Mouse (Mus musculus) embryonic stem cell, embryonic (primary cell): ENCODE measurements at regions not wholly inside any gene's neighbourhood (a gene's known extent, or its start where the extent isn't known, plus 50 kb on each side); places are given as distances from the start of the nearest gene placed in this dataset.

Experiments
- CTCF ChIA-PET, 4 experiments: fragments of 300-600 bp in 2 of 4; fragments of 350-600 bp in 2 of 4; sonication (Branson Sonifier 250); formaldehyde crosslinking; loops; one replicate each; lab custom pipeline; 2022; ENCODE audit warnings: inconsistent platforms in 2 of 4; lab: Charles Lee
- POLR2A ChIA-PET, 4 experiments: fragments of 300-600 bp in 2 of 4; fragments of 350-600 bp in 2 of 4; sonication (Branson Sonifier 250); formaldehyde crosslinking; loops; one replicate each; lab custom pipeline; 2022; ENCODE audit warnings: antibody characterized with exemption in 4 of 4, inconsistent platforms in 1 of 4; lab: Charles Lee

DNA sequence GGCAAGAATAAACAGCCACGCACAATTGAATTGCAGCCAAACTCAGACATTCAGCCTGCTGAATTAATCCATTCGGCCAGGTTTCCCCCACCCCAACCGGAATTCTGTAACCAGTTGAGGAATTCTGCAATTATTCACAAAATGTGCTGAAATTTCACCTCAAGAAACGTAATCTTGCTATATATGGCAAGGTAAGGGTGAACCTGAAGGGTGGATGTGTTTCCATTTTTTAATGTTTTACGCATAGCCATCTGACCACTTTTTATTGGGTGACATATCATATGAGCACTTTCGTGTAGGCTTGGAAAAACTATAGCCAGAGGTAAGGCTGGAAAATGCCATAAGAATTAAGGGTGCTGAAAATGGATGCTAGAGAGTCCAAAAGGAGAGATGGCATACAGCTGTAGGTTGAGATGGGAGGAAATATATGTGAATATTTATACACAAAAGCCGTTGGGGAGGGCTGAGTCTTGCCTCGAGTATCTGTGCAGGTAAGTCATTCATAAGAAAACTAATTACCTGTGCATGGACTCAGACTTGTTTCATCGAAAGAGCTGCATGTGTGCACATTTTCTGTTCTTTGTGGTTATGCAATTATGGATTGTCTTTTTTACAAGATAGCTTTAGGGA, 224.0 kb downstream of the Mef2c start:
- ChIA-PET POLR2A (interaction anchor here in 1 of 4 experiments (0.6 to 1.9 kb wide), 2 partner anchors 13 to 57 kb away, joined by 5 to 6 read pairs; no protein-coding TSS in a partner anchor), CTCF (interaction anchor here in 2 of 4 experiments (1.2 to 3.9 kb wide), 2 partner anchors 13 kb away, joined by 5 to 10 read pairs; no protein-coding TSS in a partner anchor)

DNA sequence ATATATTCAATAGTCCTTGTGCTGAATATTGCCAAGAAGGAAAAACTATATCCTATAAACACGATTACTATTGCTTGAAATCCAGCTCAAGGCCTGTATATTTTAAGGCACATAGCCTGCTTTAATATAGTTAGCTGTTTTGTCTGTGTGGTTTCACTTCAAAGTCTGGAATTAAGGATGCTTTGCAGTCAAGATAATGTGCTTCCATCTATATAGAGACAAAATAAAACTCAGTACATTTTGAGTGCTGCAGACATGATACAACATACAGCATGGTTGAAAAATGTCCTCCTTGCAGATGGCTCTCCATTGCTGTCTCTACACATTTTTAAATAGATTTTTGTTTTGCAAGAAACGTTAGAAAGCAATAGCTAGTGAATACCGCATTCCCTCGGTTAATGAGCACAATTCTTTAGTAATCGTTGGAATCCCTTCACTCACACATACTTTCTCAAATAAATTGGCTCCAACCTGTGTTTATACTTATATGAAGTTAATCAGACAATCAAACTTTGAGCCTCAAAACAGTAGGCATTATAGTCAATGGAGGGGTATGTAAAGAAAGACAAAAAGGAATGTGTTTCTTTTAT, 224.7 kb downstream of the Mef2c start:
- POLR2A ChIA-PET, result interaction anchor here in 3 of 4 experiments (0.6 to 1.9 kb wide), 4 partner anchors 10 to 1415 kb away, joined by 3 to 6 read pairs (median 4); no protein-coding TSS in a partner anchor

DNA sequence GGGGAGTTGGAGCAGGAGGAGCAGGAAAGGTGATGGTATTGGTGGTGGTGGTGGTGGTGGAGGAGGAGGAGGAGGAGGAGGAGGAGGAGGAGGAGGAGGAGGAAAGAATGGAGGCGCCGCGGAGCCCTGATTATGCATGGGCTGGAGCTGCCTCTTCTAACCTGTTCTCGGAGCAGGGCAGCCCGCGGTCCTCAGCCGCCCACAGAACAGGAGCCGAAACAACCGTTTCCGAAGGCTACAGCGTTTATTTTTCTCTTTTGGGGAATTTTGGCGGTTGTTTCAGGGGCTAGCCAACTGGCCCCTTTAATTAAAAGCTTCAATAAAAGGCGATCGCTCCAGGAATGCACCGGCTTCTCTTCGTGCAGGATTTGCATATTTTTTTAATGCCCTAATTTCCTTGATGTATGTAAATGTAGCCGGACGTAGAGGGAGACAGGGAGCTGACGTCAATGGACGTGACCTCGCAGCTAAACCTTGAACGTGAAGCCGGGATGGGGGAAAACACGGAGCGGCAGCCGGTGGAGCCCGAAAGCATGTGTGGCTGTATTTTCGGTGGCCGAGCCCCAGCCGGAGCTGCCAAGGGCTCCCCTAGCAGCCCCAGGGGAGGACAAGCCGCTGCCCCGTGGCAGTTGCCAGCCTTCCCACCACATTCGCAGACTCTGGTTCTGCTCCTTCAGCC, 225.6 kb downstream of the Mef2c start:
- POLR2A ChIA-PET, result interaction anchor here (0.6 to 2.4 kb wide), 18 partner anchors 8 to 1414 kb away, joined by 3 to 14 read pairs (median 4); partner anchors contain the start of gene Tmem161b (in 2 of the 4)
- CTCF ChIA-PET, result interaction anchor here (0.6 to 3.9 kb wide), 5 partner anchors 14 to 15 kb away, joined by 3 to 14 read pairs (median 9); no protein-coding TSS in a partner anchor

More for the DNA sequence above, 224.7 kb downstream of the Mef2c start:
- CTCF ChIA-PET, result interaction anchor here in 2 of 4 experiments (0.6 to 3.9 kb wide), 3 partner anchors 13 to 493 kb away, joined by 4 to 10 read pairs (median 5); no protein-coding TSS in a partner anchor

DNA sequence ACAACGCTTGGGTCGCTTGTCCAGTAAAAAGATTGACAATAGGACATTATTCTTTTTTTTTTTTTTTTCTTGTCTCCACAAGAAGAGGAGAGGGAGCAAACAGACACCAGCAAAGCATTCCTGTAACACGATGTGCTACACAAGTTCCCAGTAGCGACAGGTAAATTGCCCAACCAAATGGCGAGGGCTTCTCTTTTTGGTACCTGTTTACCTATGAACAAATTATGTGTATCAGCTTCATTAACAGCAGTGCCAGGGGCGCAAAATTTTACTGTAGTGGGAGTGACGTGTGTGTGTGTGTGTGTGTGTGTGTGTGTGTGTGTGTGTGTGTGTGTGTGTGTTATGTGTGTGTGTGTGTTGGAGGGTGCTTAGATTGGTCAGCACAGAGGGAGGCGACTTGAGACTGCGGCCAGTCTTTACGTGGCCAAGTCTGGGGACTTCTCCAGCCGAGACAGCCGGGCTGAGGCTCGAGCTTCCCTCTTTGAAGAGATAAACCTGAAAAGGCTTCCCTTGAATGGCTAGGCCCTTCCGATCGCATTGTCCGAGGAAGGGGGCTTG, 226.4 kb downstream of the Mef2c start:
- CTCF ChIA-PET, result interaction anchor here in 3 of 4 experiments (0.6 to 3.9 kb wide), 8 partner anchors 9 to 492 kb away, joined by 3 to 14 read pairs (median 4); partner anchors contain the start of gene Tmem161b (in 1 of the 3)
- POLR2A ChIA-PET, result interaction anchor here (0.6 to 2.4 kb wide), 21 partner anchors 8 to 619 kb away, joined by 3 to 14 read pairs (median 4); partner anchors contain the start of gene Tmem161b (in 2 of the 4)

DNA sequence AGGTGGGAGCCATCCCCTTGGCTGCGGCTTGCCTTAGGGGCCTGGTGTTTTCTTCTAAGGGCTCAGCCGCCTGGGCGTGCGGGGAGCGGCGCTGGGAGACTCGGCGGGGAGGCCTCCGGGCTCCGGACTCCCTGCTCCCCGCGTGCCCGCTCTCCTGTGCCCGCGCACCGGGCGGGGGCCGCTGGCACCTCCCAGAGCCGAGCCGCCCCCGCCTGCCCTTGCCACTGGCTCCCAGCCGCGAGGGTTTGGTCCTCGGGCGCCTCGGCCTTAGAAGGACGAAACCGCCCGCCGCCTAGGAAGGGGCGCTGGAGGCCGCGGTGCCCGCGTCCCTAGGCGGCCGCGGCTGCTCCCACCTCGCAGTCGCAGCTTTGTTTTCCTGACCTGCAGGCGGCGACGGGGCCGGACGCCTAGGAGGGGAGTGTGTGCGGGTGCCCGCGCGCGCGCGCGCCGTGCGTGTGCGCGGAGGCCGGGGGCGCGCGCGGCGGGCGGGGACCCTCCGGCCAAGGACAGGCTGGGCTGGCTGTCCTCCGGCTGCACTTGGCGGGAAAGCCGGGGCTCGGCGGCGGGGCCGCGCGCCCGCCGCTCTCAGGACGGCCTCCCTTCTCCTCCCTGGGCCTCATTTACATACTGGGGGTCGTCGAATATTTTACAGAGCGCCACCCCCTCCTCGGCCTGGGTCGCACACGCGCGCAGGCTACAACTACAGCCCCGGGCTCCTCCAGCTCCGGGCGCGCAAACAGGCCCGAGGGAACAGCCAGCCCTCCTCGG, 227.1 kb downstream of the Mef2c start:
- POLR2A ChIA-PET, result interaction anchor here (0.6 to 2.4 kb wide), 14 partner anchors 9 to 635 kb away, joined by 3 to 9 read pairs (median 4); partner anchors contain the start of gene Tmem161b (in 1 of the 4)
- CTCF ChIA-PET, result interaction anchor here in 2 of 4 experiments (0.6 to 3.9 kb wide), 6 partner anchors 10 to 491 kb away, joined by 3 to 10 read pairs (median 4); partner anchors contain the start of gene Tmem161b (in 1 of the 2)

DNA sequence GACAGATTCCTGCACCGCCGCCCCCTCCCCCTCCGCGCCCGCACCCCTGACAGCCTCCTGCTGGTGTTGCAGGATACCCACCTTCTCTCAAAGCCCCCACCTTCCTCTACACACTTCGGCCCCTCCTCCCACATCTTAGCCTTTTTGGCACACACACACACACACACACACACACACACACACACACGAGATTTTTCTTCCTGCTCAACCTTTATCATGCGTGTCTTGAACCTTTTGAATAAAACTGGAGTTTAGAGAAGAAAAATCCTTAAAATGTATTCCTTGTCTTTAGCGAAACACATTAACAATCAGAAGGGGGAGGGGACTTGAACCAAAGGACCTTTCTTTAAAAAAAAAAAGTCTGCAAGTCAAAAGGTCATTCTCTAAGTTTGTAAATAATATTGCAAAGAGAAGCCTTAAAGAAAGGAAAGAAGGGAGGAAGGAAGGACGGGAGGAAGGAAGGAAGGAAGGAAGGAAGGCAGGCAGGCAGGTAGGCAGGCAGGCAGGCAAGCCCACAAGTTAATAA, 227.7 kb downstream of the Mef2c start:
- POLR2A ChIA-PET, result interaction anchor here in 2 of 4 experiments (1.0 to 2.4 kb wide), 6 partner anchors 9 to 634 kb away, joined by 3 to 9 read pairs (median 4); partner anchors contain the start of gene Tmem161b (in 1 of the 2)
- CTCF ChIA-PET, result interaction anchor here in 2 of 4 experiments (1.4 to 3.9 kb wide), 4 partner anchors 10 to 21 kb away, joined by 3 to 10 read pairs (median 6); no protein-coding TSS in a partner anchor

DNA sequence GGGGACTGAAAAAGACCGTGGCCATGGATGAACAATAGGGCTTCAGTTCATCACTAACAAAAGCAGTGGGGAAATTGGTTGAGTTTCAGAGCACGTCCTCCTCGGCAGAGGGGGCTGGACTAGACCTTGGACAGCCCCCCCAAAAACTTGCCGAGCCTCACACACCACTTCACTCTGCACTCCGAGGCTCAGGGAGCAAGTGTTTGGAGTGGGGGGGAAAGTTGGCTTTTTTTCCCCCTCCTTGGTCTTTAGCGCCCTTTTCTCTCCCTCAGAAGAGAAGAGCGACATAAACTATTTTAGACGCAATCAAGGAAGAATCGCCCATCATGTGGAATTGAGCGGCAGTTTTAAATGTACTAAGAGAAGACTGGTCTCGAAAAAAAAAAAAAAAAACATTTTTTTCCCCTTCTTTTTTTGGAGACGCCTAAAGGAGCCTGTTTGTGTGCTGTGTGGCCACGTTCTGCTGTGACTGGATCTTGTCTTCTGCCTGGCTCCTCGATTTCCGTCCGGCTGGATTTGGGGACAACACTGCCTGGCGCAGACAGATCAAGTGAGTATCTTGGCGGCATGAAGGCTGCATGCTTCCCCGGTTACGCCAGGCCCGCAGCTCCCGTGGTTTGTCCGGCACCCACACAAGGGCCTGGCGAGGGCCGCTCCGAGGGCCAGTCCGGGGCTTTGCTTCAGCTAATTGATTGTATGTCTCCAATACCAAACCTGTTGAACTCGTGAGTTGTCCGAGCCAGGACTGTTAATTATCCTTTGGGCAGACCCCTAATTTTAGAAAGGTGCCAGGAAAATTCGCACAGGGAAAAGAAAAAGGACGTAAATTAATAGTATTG, 228.7 kb downstream of the Mef2c start:
- ChIA-PET POLR2A (interaction anchor here in 2 of 4 experiments (0.7 to 2.4 kb wide), 6 partner anchors 8 to 404 kb away, joined by 3 to 9 read pairs (median 4); no protein-coding TSS in a partner anchor), CTCF (interaction anchor here in 2 of 4 experiments (0.6 to 0.9 kb wide), 2 partner anchors 13 to 18 kb away, joined by 3 to 12 read pairs; no protein-coding TSS in a partner anchor)

DNA sequence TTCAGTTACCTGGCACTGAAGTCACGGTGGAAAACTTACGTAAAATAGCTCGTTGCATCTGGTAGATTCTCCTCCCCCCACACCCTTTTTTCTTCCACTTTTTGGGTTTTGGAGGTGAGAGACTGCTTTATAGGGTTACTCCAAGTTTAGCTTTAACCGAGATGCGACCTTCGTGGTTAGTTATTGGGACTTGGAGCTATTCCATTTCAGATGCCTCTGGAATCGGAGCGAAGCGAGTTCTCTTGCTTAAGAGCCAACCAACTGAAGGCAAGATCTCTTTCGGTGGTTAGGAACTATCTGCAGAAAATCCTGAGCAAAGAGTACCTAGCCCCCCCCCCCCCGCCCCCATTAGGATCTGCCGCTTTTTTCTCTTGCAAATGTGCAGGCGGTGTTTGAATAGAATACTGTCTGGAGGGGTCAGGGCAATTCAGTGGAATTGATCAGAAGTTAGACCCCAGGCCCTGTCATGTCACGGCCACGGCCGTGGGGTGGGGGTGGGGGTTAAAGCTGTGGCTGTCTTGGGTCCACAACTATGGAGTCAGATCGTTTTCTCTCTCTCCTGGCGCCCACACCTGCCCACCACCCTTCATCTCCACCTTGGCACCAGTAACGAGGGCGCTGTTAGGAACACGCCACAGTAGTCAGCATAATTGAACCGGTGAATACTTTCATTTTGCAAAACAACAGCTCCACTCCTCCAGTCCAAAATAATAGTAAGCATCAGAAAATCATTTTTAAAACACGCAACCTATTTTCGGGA, 229.6 kb downstream of the Mef2c start:
- POLR2A ChIA-PET, result interaction anchor here in 2 of 4 experiments (0.6 to 1.1 kb wide), 7 partner anchors 16 to 403 kb away, joined by 3 to 8 read pairs (median 3); no protein-coding TSS in a partner anchor
- CTCF ChIA-PET, result interaction anchor here in 2 of 4 experiments (0.6 to 0.9 kb wide), 2 partner anchors 12 to 19 kb away, joined by 3 to 12 read pairs; no protein-coding TSS in a partner anchor

DNA sequence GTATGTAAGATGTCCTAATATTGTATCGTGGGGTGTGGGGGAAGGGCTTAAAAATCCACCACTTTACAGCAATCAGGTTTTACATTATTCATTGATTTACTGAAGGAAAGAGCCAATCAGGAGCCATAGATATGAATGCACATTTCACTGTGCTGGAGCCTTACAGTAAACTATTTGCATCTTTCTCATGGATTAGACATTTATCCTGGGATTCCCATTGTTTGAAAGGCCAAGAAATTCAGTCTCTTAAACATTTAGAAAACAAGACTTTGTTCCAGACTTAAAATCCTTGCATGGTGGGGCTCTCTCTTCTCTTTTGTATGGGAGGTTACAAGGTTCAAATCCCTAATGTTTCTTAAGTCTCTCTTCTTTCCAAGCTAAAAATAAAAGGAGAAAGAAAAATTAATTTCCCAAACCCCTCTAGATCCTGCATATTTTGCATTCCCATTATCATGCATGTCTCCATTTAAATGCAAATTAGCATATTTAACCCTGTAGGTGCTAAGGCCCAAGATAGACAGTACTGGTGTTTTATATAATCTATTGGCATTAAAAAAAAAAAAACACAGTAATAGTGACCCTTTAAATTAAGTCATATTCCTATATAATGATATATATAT, 230.3 kb downstream of the Mef2c start:
- ChIA-PET POLR2A (interaction anchor here in 2 of 4 experiments (0.6 to 1.1 kb wide), 3 partner anchors 17 to 278 kb away, joined by 3 to 8 read pairs (median 3); no protein-coding TSS in a partner anchor), CTCF (no interaction called here)

DNA sequence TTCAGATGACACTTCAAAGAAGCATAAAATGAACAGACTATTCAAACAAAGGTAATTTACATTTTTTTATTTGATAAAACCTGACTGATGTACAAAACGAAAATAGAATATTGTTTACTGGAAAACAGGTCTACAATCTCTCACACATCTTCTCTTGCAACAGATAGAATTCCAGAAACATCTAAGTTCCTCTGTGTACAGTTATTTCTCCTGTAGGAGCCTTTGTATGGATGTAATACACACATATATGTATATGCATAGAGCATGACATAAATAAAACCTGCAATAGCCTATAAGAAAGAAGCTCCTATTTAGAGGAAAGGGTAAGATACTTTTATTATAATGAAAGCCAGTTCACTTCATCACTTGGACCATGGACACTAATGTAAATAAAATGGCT, 230.8 kb downstream of the Mef2c start:
- ChIA-PET POLR2A (interaction anchor here in 1 of 4 experiments (1.1 kb wide), 1 partner anchor 16 kb away, joined by 3 read pairs; no protein-coding TSS in a partner anchor), CTCF (no interaction called here)

DNA sequence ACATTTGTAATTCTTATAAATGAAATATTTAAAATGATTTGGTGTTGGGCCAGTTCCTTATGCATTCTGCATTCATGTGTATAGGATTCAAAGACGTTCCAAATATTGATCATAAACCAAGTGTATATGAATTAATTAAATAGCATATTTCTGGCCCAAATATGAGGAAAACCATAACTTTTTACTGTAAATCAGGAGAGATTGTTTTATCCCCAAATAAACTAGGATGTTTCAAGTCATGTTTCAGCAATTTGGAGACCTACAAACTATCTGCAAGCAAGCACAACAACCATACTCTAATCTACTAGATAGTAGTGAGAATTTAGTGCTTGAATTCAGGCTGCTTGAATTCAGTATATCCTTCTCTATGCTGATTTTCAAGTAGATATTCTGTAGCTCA, 231.3 kb downstream of the Mef2c start:
- ChIA-PET POLR2A (no interaction called here), CTCF (interaction anchor here in 1 of 4 experiments (0.6 kb wide), 1 partner anchor 800 kb away, joined by 16 read pairs; no protein-coding TSS in a partner anchor)

DNA sequence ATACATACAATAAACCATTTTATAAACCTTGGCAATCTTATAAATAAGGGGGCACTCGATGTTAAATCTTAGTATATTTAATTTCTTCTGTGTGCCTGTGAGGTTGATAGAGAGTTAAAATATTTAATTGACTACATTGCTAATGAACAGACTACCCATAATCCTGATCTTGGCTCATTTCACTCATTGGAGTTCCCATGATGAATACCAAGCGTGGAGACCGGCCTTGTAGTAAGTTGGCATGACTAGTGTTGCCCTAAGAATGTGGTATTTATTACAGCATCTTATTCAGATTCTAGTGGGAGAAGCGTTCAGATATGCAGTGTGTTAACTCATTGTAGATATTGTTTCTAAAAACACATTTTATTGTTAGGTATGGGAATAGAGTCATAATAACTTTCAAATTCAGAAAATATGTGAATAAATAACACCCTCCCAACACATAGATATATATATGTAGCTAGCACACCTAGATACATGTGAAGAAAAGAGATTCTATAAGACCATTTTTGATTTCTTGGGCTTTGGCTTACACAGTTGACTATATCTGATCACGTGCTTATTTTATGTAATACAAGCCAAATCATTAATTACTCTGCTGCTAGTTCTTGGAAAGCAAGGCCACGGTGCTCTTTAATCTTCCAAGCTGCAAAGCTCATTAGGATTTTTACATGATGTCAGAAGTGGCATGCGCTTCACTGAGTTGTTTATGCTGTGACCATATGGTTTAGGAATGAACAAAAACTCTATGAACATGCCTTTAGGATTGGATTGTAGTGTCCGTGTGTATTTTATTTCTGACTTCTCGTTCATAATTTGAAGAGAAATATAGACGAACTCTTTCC, 232.0 kb downstream of the Mef2c start:
- POLR2A ChIA-PET, result no interaction called here

DNA sequence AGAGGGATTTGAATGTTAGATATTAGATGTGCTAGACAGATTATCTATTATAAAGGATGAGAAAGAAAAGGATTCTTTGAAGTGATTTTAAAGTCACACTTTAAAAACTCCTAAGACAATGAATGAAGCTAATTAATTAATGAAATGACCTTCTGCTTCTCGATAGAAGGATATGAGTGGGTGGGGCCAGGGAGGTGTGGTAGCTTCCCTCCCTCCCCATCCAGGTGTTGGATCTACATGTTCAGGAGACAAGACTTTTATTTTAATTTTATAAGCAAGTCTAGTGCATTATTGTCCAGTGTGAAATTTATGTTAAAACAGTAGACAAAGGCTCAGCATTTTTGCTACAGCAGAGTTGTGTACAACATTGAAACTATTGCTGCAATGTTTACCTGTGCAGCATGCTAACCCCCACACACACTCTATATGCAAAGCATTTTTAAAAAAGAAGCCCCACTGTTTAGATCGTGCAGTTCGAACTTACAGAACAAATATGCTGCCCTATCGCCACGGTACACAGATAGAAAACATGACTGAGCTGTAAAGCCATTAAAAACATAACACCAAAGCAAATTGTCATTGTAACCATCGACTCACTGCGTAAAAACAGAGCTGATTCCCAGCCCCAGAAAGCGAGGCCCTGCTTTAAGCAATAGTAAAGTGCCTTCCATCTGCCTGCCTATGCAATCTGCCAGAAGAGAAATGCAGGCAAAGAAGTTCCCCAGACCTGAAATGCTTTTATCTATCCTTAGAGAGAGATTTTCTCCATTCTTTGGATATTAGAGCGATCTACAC, 233.4 kb downstream of the Mef2c start:
- CTCF ChIA-PET, result interaction anchor here in 1 of 4 experiments (1.2 kb wide), 1 partner anchor 23 kb away, joined by 3 read pairs; no protein-coding TSS in a partner anchor
- POLR2A ChIA-PET, result interaction anchor here in 1 of 4 experiments (0.9 kb wide), 1 partner anchor 21 kb away, joined by 3 read pairs; no protein-coding TSS in a partner anchor

More for the DNA sequence above, 232.0 kb downstream of the Mef2c start:
- CTCF ChIA-PET, result no interaction called here
